Mouse (Mus musculus): ENCODE measurements around the gene Nudt17. TPM values are rescaled to one million over a fixed set of nuclear protein-coding genes. Genes with fewer than 3 reads are reported as not detected.
A peak's percentile ranks its signal among the peaks of the same experiment; 100 is the strongest.
"Not testable (repeated sequence)": the region's sequence is repeated elsewhere in the genome, so short reads cannot be mapped to it uniquely, and the experiment has no call there.

Gene Nudt17
- polyA plus RNA-seq, 1 experiment, result 8.2 TPM

GRCm38 (mm10) chr3:96667316-96667715, 41.0 kb downstream of the Nudt17 start:
- peak; percentile 41; the same call in 1 of the 2 replicates for TF ChIP-seq CTCF (IDR thresholded peaks at IDR 0.05; ENCODE audit: borderline replicate concordance, extremely low read depth, insufficient read depth, insufficient read length)
- no peak for TF ChIP-seq POLR2A (IDR thresholded peaks at IDR 0.05; ENCODE audit: borderline replicate concordance, extremely low read depth, insufficient read depth, insufficient read length, poor library complexity, severe bottlenecking)
- DNase-seq (ENCODE audit: low read depth), result no peak

- no peak for TF ChIP-seq POLR2A (IDR thresholded peaks at IDR 0.05; ENCODE audit: borderline replicate concordance, extremely low read depth, insufficient read depth, insufficient read length, poor library complexity, severe bottlenecking)
- TF ChIP-seq CTCF (IDR thresholded peaks at IDR 0.05; ENCODE audit: borderline replicate concordance, extremely low read depth, insufficient read depth, insufficient read length), result no peak
- DNase-seq (ENCODE audit: low read depth), result no peak
These were observed 41.4 kb downstream of the Nudt17 start for GRCm38 (mm10) chr3:96666916-96667315.

GRCm38 (mm10) chr3:96665732-96666363, 42.5 kb downstream of the Nudt17 start:
- not testable (repeated sequence) for DNase-seq (ENCODE audit: low read depth)

- peak; percentile 92 for DNase-seq (ENCODE audit: low read depth)
- TF ChIP-seq CTCF (IDR thresholded peaks at IDR 0.05; ENCODE audit: borderline replicate concordance, extremely low read depth, insufficient read depth, insufficient read length) (peak; percentile 89), POLR2A (IDR thresholded peaks at IDR 0.05; ENCODE audit: borderline replicate concordance, extremely low read depth, insufficient read depth, insufficient read length, poor library complexity, severe bottlenecking) (no peak)
These were observed 44.7 kb downstream of the Nudt17 start for GRCm38 (mm10) chr3:96663432-96664239.

GRCm38 (mm10) chr3:96662731-96663316, 45.5 kb downstream of the Nudt17 start:
- peak; percentile 20 for DNase-seq (ENCODE audit: low read depth)
- no peak for TF ChIP-seq CTCF (IDR thresholded peaks at IDR 0.05; ENCODE audit: borderline replicate concordance, extremely low read depth, insufficient read depth, insufficient read length)
- no peak for TF ChIP-seq POLR2A (IDR thresholded peaks at IDR 0.05; ENCODE audit: borderline replicate concordance, extremely low read depth, insufficient read depth, insufficient read length, poor library complexity, severe bottlenecking)

GRCm38 (mm10) chr3:96660901-96661300, 47.5 kb downstream of the Nudt17 start:
- DNase-seq (ENCODE audit: low read depth), result no peak
- TF ChIP-seq POLR2A (IDR thresholded peaks at IDR 0.05; ENCODE audit: borderline replicate concordance, extremely low read depth, insufficient read depth, insufficient read length, poor library complexity, severe bottlenecking) (no peak), CTCF (IDR thresholded peaks at IDR 0.05; ENCODE audit: borderline replicate concordance, extremely low read depth, insufficient read depth, insufficient read length) (no peak)

Other genes with a start within 250 kb of the Nudt17 start
- 0.58 and 0.66 TPM in 2 replicates for gene Hfe2, start 183.4 kb downstream of the Nudt17 start, polyA plus RNA-seq (2012; rRNA removed)
- gene Txnip, start 150.6 kb downstream of the Nudt17 start, polyA plus RNA-seq (2012; rRNA removed), result 110 and 138 TPM in 2 replicates
- not detected in 2 replicates for gene Gm16253, start 131.6 kb downstream of the Nudt17 start, polyA plus RNA-seq (2012; rRNA removed)
- gene Polr3gl, start 114.4 kb downstream of the Nudt17 start, polyA plus RNA-seq (2012; rRNA removed), result 30.1 and 39.1 TPM in 2 replicates
- gene Ankrd34a, start 111.9 kb downstream of the Nudt17 start, polyA plus RNA-seq (2012; rRNA removed), result 9.5 and 12.4 TPM in 2 replicates
- gene Lix1l, start 107.4 kb downstream of the Nudt17 start, polyA plus RNA-seq (2012; rRNA removed), result 86.8 and 88.9 TPM in 2 replicates
- 42.9 and 57.2 TPM in 2 replicates for gene Rbm8a, start 78.6 kb downstream of the Nudt17 start, polyA plus RNA-seq (2012; rRNA removed)
- 46.1 and 59.6 TPM in 2 replicates for gene Pex11b, start 73.2 kb downstream of the Nudt17 start, polyA plus RNA-seq (2012; rRNA removed)
- 0.16 and 0.27 TPM in 2 replicates for gene Gm42957, start 73.1 kb downstream of the Nudt17 start, polyA plus RNA-seq (2012; rRNA removed)
- 5.4 and 5.8 TPM in 2 replicates for gene Itga10, start 63.0 kb downstream of the Nudt17 start, polyA plus RNA-seq (2012; rRNA removed)
- 2.5 and 2.8 TPM in 2 replicates for gene Ankrd35, start 38.4 kb downstream of the Nudt17 start, polyA plus RNA-seq (2012; rRNA removed)
- gene Pias3, start 12.2 kb downstream of the Nudt17 start, polyA plus RNA-seq (2012; rRNA removed), result 32.3 and 34.6 TPM in 2 replicates
- 42.7 and 45.0 TPM in 2 replicates for gene Polr3c, start 19.1 kb upstream of the Nudt17 start, polyA plus RNA-seq (2012; rRNA removed)
- gene Rnf115, start 19.1 kb upstream of the Nudt17 start, polyA plus RNA-seq (2012; rRNA removed), result 46.3 and 47.5 TPM in 2 replicates
- gene Pdzk1, start 120.7 kb upstream of the Nudt17 start, polyA plus RNA-seq (2012; rRNA removed), result 0.14 and 0.15 TPM in 2 replicates
- not detected in 2 replicates for gene Cd160, start 120.8 kb upstream of the Nudt17 start, polyA plus RNA-seq (2012; rRNA removed)
- gene Gja5, start 196.1 kb upstream of the Nudt17 start, polyA plus RNA-seq (2012; rRNA removed), result 1.7 and 2.9 TPM in 2 replicates
- 14.5 and 15.6 TPM in 2 replicates for gene Gpr89, start 196.8 kb upstream of the Nudt17 start, polyA plus RNA-seq (2012; rRNA removed)
- gene Gja8, start 217.5 kb upstream of the Nudt17 start, polyA plus RNA-seq (2012; rRNA removed), result not detected in 2 replicates

All from brain, embryonic 14.5 days (tissue).